In the genomic region with DNA sequence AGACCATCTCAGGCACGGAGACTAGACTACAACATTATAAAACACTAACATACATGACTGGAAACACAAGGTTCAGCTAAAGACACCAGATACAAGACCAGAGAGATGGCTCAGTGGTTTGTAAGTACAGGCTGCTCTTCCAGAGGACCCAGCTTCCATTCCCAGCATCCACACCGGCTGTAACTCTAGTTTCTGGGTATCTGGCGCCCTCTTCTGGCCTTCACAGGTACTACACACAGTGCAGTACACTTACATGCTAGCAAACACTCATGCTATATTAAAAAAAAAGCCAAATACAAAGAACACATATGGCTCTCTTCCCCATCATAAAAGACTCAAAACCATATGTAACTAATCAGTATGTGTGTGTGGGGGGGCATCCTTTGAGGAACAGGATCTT, we compare ENCODE assay signal across 13 mouse cellular contexts. TPM values are rescaled to one million over a fixed set of nuclear protein-coding genes. Genes with fewer than 3 reads are reported as not detected.
DNase-seq lines count a peak whose midpoint lies in the region; TF ChIP-seq lines count a peak whose summit lies in the region.
"Had no signal": no experiment of that assay in that cellular context is flagged by ENCODE, and none has a peak within 500 bp of the region (broad histone marks: within the 10 kb centered on the region; RNA-seq: fewer than 3 reads in every experiment).

No protein-coding gene starts in this region.

- H3K27me3 ChIP-seq in E14TG2a.4 (ENCODE audit: insufficient read depth, low read length) = no peaks in the 10 kb centered on the region
- H3K27me3 ChIP-seq: stomach, embryonic 15.5 days had no signal

- H3K9me3 ChIP-seq in E14TG2a.4 (ENCODE audit: low read length) = no peaks in the 10 kb centered on the region
- H3K9me3 ChIP-seq: stomach, embryonic 15.5 days had no signal

- no peak overlapping the region for H3K4me3 ChIP-seq in left cerebral cortex, adult 2 months
- no peak overlapping the region for H3K4me3 ChIP-seq in E14TG2a.4 (replicated peaks; ENCODE audit: low read length)
- H3K4me3 ChIP-seq: stomach, embryonic 15.5 days had no signal

- TF ChIP-seq CTCF in left cerebral cortex, adult 2 months (IDR thresholded peaks at IDR 0.05) = peak; percentile 23
- TF ChIP-seq CTCF in E14TG2a.4 (conservative IDR thresholded peaks at IDR 0.05; ENCODE audit: low read length) = peak; percentile 61

- peaks cover 3% of the 10 kb centered on the region; the same call in 1 of the 2 replicates for H3K4me1 ChIP-seq in E14TG2a.4 (replicated peaks; ENCODE audit: low read depth, low read length)
- H3K4me1 ChIP-seq: stomach, embryonic 15.5 days had no signal

- H3K36me3 ChIP-seq in E14TG2a.4 (ENCODE audit: insufficient read depth, low read length) = no peaks in the 10 kb centered on the region
- H3K36me3 ChIP-seq: stomach, embryonic 15.5 days had no signal

- no peak overlapping the region for H3K27ac ChIP-seq in left cerebral cortex, adult 2 months
- H3K27ac ChIP-seq: stomach, embryonic 15.5 days had no signal

- intact Hi-C loops in left cerebral cortex, adult 2 months (cut with DNase I) = no loop called here
- intact Hi-C loops in left cerebral cortex, postnatal 4 days (cut with DNase I) = no loop called here

- DNase-seq in left cerebral cortex, adult 2 months (ENCODE audit: extremely low spot score in 1 of 2, low spot score in 2 of 2) = no peak
- DNase-seq in left cerebral cortex, postnatal 4 days = no peak
- peak; percentile 29 for DNase-seq in A20 (ENCODE audit: low read depth, low spot score)
- DNase-seq in induced T-regulatory cell, adult 2 months (ENCODE audit: low read depth) = peak; percentile 58
- DNase-seq in adrenal gland, adult 18-20 months (ENCODE audit: low spot score in 2 of 2) = no peak
- DNase-seq in layer of hippocampus, postnatal 14 days (ENCODE audit: low spot score in 2 of 2) = no peak
- DNase-seq: adrenal gland, adult 2 months; heart, adult 11 months; kidney, postnatal 4 days; right cerebral cortex, postnatal 25 days had no signal

RNA-seq across cellular contexts. Expression of a gene that starts 22.3 kb away (rescaled TPM):
- 100 to 1,000 TPM; 133 to 139 TPM for total RNA-seq in left cerebral cortex, adult 2 months (2021)
- 100 to 1,000 TPM; 162 to 169 TPM for total RNA-seq in left cerebral cortex, postnatal 4 days (2021)
- 100 to 1,000 TPM in 1 of 2 experiments, 10 to 100 TPM in 1; 99.3 to 114 TPM for total RNA-seq in adrenal gland, adult 18-20 months (2021)
- total RNA-seq in layer of hippocampus, postnatal 14 days (2021) = 100 to 1,000 TPM; 124 to 133 TPM

RNA-seq across cellular contexts. Expression of a gene that starts 22.6 kb away (rescaled TPM):
- 1 to 10 TPM in 1 of 2 experiments, under 1 TPM in 1; 0.65 to 1.6 TPM for total RNA-seq in left cerebral cortex, adult 2 months (2021)
- total RNA-seq in left cerebral cortex, postnatal 4 days (2021) = under 1 TPM; 0.60 to 0.66 TPM
- under 1 TPM in 1 of 2 experiments, not detected in 1; 0.26 TPM for total RNA-seq in adrenal gland, adult 18-20 months (2021)
- total RNA-seq in layer of hippocampus, postnatal 14 days (2021) = 1 to 10 TPM in 1 of 2 experiments, under 1 TPM in 1; 0.60 to 1.2 TPM
- total RNA-seq: common myeloid progenitor, adult 5-6 weeks had no signal

RNA-seq across cellular contexts. Expression of a gene that starts 58.2 kb away (rescaled TPM):
- 10 to 100 TPM; 24.4 to 30.8 TPM for total RNA-seq in left cerebral cortex, adult 2 months (2021)
- total RNA-seq in left cerebral cortex, postnatal 4 days (2021) = 10 to 100 TPM; 55.4 to 69.4 TPM
- total RNA-seq in adrenal gland, adult 18-20 months (2021) = 10 to 100 TPM; 14.2 to 15.3 TPM
- total RNA-seq in layer of hippocampus, postnatal 14 days (2021) = 10 to 100 TPM; 30.6 to 32.5 TPM

Comparison
In these comparisons a context has a peak if more than half of its experiments do, and no peak if none do; other contexts are left out.
1. DNase-seq: peak in A20 (single experiment) and induced T-regulatory cell, adult 2 months (single experiment); none in left cerebral cortex, adult 2 months (0 of 2), left cerebral cortex, postnatal 4 days (single experiment), adrenal gland, adult 18-20 months (0 of 2) and layer of hippocampus, postnatal 14 days (0 of 2).